Mouse (Mus musculus) ZHBTc4 (cell line): Measurements from ENCODE around the gene Sphk2.

Experiments used
- DNase-seq: peaks from one replicate; pipeline ENCODE4 v3.0.0-alpha.2; 2011; ENCODE audit warnings: low read depth, low spot score

Gene Sphk2

GRCm38 (mm10) chr7:45710477-45711191 lies 7.2 kb downstream of the Sphk2 start:
- no peak for DNase-seq

GRCm38 (mm10) chr7:45709677-45710355 lies 8.0 kb downstream of the Sphk2 start:
- DNase-seq: no peak

- DNase-seq: peak; percentile 71
Measured at GRCm38 (mm10) chr7:45709036-45709435, 8.8 kb downstream of the Sphk2 start.

GRCm38 (mm10) chr7:45708221-45708761 lies 9.5 kb downstream of the Sphk2 start:
- DNase-seq: peak; percentile 56

DNA sequence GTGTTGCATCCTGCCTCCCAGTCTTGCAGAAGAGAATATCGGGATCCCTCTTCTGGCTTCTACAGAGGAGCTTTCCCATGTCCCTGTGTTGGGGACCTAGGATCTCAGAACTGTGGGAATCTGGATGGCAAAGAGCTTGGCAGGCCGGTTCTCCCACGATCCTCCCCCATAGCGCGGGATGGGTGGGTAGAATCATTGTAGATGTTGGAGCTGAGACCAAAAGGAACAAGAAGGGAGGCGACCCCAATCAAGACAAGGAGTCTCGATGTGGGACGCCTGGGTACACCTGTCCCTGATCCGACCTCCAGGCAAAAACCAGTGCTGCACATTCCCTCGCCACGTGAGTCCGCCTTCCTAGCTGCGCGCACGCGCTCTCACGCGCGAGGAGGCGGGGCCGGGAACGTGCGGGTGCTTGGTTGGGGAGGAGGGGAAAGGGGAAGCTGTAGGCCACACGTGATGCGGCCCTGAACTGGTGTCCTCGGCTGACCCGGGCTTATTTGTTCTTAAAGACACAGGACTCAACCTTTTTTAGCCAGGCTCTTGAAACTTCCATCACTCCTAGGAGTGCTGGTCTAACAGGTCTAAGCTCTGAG lies 10.3 kb downstream of the Sphk2 start:
- DNase-seq: peak; percentile 98

DNA sequence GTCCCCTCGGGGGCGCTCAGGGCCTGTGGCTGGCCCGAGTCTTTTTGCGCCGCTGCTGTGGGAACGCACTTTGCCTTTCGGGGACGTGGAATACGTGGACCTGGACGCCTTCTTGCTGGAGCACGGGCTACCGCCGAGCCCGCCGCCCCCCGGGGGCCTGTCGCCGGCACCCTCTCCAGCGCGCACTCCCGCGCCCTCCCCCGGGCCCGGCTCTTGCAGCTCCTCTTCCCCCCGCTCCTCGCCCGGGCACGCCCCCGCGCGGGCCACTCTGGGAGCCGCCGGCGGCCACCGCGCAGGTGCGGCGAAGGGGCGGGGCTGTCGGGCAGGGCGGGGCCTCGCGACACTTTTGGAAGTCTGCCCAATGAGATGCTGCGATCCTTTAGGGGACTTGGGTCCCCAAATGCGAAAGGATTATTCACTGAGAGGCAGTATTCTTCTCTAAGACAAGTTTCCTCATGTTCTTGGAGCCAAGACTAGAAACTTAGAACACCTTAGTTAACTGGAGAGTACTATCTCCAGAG lies 11.0 kb downstream of the Sphk2 start:
- peak; percentile 85 for DNase-seq

DNA sequence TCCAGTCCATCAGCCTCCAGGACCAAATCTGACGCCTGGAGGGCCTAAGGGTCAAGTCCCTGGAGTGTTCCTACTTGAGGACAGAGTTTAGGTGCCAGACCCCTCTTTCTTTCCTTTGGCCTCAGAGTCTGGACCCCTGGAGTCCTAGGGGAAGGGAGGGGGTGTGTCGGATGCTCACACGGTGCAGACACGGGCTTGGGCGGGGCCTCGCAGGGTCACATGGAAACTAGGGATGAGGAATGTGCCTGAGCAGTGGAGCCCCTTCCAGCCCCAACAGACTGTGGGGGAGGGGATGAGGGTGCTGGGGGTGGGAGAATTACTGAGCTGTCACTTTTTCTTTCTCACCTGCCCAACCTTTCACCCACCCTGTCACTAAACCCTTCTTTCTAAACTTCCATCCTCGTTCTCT lies 11.9 kb downstream of the Sphk2 start:
- peak; percentile 79 for DNase-seq

DNA sequence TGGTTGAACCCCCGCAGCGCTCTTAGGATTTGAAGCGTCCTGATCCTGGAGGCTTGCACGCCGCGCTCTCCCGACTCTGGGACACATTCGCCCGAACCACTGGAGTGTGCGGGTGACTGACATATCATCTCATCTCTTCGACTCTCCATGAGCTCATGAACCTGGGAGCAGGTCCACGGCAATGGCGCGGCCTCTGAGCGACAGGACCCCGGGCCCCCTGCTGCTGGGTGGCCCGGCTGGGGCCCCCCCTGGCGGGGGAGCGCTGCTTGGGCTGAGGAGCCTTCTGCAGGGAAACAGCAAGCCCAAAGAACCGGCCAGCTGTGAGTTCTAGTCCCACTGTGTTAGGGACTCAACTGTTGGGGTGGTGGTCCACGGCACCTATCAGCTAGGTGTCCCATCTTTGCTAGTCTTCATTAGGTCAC lies 12.3 kb downstream of the Sphk2 start:
- peak; percentile 69 for DNase-seq

- DNase-seq: peak; percentile 99
Measured at GRCm38 (mm10) chr7:45704730-45705442, 12.9 kb downstream of the Sphk2 start, which contains the start of gene Dbp. Gene Dbp (plus strand): TSS chr7:45705088.

DNA sequence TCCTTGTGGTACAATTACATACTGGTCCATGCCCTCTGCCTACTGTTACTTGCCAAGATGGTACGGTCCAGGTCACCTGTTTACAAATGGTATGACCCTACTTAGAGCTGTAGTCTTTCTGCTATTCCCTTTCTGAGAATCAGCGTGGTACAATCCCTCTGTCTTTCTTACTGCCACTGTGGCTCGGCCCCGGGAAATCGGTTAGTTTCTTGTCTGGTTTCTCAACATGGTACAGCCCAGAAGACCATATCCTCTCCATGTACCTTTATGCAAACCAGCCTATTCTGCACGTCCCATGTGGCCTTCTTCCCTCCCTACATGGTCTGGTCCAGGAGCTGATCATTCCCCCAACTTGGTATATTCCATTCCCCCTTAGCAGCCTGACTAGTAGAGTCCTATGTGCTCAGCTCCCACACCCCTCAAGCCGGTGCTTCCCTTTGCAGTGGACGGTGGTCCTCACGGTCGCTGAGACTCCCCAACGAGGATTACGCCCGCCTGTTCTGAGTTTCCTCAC lies 13.7 kb downstream of the Sphk2 start:
- peak; percentile 87 for DNase-seq

- DNase-seq: no peak
Measured at GRCm38 (mm10) chr7:45703521-45704033, 14.2 kb downstream of the Sphk2 start.

DNA sequence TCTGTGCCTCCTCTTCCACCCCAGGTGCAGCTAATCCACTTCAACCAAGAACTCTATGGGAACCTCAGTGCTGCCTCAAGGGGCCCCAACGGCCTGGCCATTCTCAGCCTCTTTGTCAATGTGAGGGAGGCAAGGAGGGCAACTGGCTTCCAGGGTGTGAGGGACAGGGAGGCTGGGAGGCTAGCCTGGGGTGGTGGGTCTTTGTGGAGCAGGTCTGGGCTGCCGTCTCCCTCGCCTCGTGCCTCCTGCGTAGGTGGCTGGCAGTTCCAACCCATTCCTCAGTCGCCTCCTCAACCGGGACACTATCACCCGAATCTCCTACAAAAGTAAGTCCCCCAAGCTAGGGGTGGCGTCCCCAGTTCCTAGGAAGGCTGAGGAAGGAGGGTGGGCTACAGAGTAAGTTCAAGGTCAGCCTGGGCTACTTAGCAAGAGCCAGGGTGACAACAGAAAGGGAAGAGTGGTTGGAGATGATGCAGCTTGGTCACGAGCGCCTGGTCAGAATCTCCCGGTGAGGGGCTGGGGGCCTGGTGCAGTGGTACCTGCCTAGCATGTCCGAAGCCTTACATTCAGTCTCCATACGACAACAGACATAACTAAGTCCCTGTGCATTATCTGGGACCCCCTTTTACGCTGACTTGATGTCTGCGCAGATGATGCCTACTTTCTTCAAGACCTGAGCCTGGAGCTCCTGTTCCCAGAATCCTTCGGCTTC lies 14.8 kb downstream of the Sphk2 start:
- DNase-seq: no peak

- DNase-seq: no peak
Measured at GRCm38 (mm10) chr7:45702316-45702715, 15.5 kb downstream of the Sphk2 start.

DNA sequence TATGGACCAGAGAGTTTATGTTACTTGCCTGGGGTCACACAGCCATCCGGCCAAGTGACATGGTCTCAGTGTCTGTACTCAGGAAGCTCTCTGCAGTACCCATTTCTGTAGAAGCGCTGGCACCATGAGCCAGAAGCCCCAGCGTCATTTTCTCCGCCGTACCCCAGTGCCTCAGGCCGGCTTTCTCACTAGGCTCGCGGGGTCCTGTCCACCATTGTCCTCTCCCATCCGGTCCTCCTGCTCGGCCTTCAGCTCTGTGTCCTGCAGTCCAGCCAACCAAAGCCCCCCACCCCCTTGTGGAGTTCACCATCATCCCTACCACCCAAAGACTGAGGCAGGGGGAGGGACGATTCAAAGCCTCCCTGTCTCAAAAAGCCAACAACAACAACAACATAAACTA lies 16.2 kb downstream of the Sphk2 start:
- no peak for DNase-seq

- DNase-seq: no peak
Measured at GRCm38 (mm10) chr7:45701072-45701471, 16.7 kb downstream of the Sphk2 start.

DNA sequence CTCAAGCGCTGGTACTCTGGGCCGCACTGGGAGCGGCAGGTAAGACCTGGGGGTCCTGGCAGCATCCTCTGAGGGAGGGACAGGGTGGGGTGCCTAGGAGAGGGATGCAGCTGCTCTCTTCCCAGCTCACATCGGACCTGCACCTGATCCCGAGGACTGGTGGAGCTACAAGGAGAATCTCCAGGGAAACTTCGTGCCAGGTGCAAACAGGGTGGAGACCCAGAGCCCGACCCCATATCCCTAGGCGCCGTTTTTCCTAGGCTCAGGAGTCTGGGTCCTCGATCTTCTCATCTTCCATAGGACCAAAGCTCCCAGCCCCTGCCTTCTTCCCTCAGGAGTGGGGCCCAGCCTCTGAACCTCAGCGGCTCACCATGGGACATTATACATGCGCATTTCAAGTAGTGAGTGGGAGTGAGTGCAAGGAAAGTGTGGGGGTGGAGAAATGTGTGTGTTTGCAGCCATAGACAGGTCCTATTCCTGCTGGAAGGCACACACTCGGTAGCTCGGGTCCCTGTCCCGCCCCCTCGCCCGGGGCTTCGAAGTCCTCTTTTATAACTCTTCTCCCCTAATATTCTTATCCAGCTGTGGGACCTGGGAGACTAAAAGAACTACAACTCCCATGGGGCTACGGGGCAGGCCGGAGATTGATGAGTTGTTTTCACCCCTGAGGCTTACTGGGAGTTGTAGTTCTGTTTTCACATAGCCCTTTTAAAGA lies 17.3 kb downstream of the Sphk2 start:
- peak; percentile 87 for DNase-seq

DNA sequence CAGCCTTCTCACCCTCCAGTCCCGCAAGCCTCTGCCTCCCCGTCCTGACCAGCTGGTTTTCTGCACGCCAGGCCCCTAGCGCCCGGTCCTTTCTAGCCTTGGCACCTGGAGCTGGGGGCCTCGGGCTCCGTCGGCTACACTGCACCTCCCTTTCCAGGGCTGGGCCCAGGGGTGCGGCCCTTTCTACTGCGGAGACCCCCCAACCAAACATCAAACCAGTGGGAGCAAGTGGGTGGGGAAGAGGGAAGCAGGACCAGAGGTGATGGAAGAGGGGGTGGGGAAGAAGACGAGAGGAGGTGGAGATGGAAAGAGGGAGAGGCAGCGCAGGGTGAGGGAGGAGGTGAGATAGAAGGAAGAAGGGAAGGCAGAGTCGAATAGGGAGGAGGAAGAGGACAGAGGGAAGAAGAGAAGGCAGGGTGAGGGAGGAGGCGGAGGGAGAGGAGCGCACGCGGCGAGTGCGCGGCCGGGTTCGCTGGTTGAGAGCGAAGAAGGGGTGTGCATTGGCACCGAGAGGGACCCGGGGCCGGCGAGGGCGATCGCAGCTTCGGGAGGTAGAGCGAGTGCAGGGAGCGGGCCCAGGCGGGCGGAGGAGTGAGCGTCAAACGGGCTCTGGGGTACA lies 18.2 kb downstream of the Sphk2 start, which contains the start of gene Car11:
Car11 (plus strand) TSS at position 321 of the 619 bp plus-strand sequence.
- DNase-seq: no peak

- DNase-seq: no peak
Measured at GRCm38 (mm10) chr7:45697894-45698293, 19.9 kb downstream of the Sphk2 start.

GRCm38 (mm10) chr7:45695098-45695497 lies 22.7 kb downstream of the Sphk2 start:
- no peak for DNase-seq
